Mouse (Mus musculus): ENCODE results near the gene Cpne7.

The Cpne7 gene

GRCm38 (mm10) chr8:123113908-123114469 is 3.2 kb upstream of the Cpne7 start:
- in situ Hi-C loops (cut with MboI, MseI), result no loop called here

- in situ Hi-C loops (cut with MboI, MseI), result no loop called here
Observed at GRCm38 (mm10) chr8:123114644-123115043, 2.5 kb upstream of the Cpne7 start.

GRCm38 (mm10) chr8:123117744-123118143 is 570 bp downstream of the Cpne7 start:
- in situ Hi-C loops (cut with MboI, MseI), result no loop called here

GRCm38 (mm10) chr8:123122059-123122458 is 4.9 kb downstream of the Cpne7 start:
- in situ Hi-C loops (cut with MboI, MseI), result no loop called here

- in situ Hi-C loops (cut with MboI, MseI), result no loop called here
Observed at GRCm38 (mm10) chr8:123122670-123123069, 5.5 kb downstream of the Cpne7 start.

- in situ Hi-C loops (cut with MboI, MseI), result no loop called here
Observed at GRCm38 (mm10) chr8:123126193-123126816, 9.1 kb downstream of the Cpne7 start.

GRCm38 (mm10) chr8:123131041-123131440 is 13.9 kb downstream of the Cpne7 start:
- in situ Hi-C loops (cut with MboI, MseI), result no loop called here

GRCm38 (mm10) chr8:123132953-123133352 is 15.8 kb downstream of the Cpne7 start:
- in situ Hi-C loops (cut with MboI, MseI), result no loop called here

- in situ Hi-C loops (cut with MboI, MseI), result no loop called here
Observed at GRCm38 (mm10) chr8:123134149-123134713, 17.1 kb downstream of the Cpne7 start.

- in situ Hi-C loops (cut with MboI, MseI), result no loop called here
Observed at GRCm38 (mm10) chr8:123135406-123135805, 18.2 kb downstream of the Cpne7 start.

- in situ Hi-C loops (cut with MboI, MseI), result no loop called here
Observed at GRCm38 (mm10) chr8:123135806-123136205, 18.6 kb downstream of the Cpne7 start.

GRCm38 (mm10) chr8:123136287-123136686 is 19.1 kb downstream of the Cpne7 start:
- in situ Hi-C loops (cut with MboI, MseI), result no loop called here

- in situ Hi-C loops (cut with MboI, MseI), result no loop called here
Observed at GRCm38 (mm10) chr8:123137645-123138077, 20.5 kb downstream of the Cpne7 start.

GRCm38 (mm10) chr8:123138741-123139140 is 21.6 kb downstream of the Cpne7 start:
- in situ Hi-C loops (cut with MboI, MseI), result no loop called here

- in situ Hi-C loops (cut with MboI, MseI), result loop anchor here (5.0 to 10.0 kb wide), 2 partner anchors 45 to 1023 kb away; partner anchors contain the start of gene Dpep1
Observed at GRCm38 (mm10) chr8:123141741-123142462, 24.7 kb downstream of the Cpne7 start.

GRCm38 (mm10) chr8:123145279-123145678 is 28.1 kb downstream of the Cpne7 start:
- in situ Hi-C loops (cut with MboI, MseI), result loop anchor here (10.0 kb wide), 1 partner anchor 1020 kb away; no protein-coding TSS in a partner anchor

- in situ Hi-C loops (cut with MboI, MseI), result loop anchor here (10.0 kb wide), 1 partner anchor 1018 kb away; no protein-coding TSS in a partner anchor
Observed at GRCm38 (mm10) chr8:123146390-123146789, 29.2 kb downstream of the Cpne7 start.

- in situ Hi-C loops (cut with MboI, MseI), result no loop called here
Observed at GRCm38 (mm10) chr8:123150737-123151171, 33.6 kb downstream of the Cpne7 start.

GRCm38 (mm10) chr8:123155177-123155576 is 38.0 kb downstream of the Cpne7 start:
- in situ Hi-C loops (cut with MboI, MseI), result no loop called here

- in situ Hi-C loops (cut with MboI, MseI), result no loop called here
Observed at GRCm38 (mm10) chr8:123156070-123156773, 39.0 kb downstream of the Cpne7 start.

GRCm38 (mm10) chr8:123157888-123158465 is 40.8 kb downstream of the Cpne7 start, which contains the start of gene Sult5a1:
Gene Sult5a1 (minus strand): TSS chr8:123158315.
- in situ Hi-C loops (cut with MboI, MseI), result no loop called here

All from regulatory T cell (primary cell).